In genomic region chr9:25075977-25076376, GRCm38 (mm10) we compare ENCODE assay signal across 12 mouse cellular contexts. TPM values are rescaled to one million over a fixed set of nuclear protein-coding genes. Genes with fewer than 3 reads are reported as not detected.
DNase-seq lines count a peak whose midpoint lies in the region; ATAC-seq and TF ChIP-seq lines count a peak whose summit lies in the region.
"Had no signal": no experiment of that assay in that cellular context is flagged by ENCODE, and none has a peak within 500 bp of the region (broad histone marks: within the 10 kb centered on the region; RNA-seq: fewer than 3 reads in every experiment).

No protein-coding gene starts in this region.

- TF ChIP-seq POLR2A in thymus, adult 2 months (IDR thresholded peaks at IDR 0.05; ENCODE audit: control insufficient read depth, extremely low read depth, insufficient read depth, low read length, poor library complexity), result no peak

- 64% methylated on average over 3 of the region's 3 CpGs for WGBS in embryonic facial prominence, embryonic 14.5 days
- WGBS in embryonic facial prominence, embryonic 10.5 days, result 77% methylated on average over 3 of the region's 3 CpGs
- 13% methylated on average over 3 of the region's 3 CpGs for WGBS in heart, embryonic 12.5 days
- WGBS in forebrain, embryonic 12.5 days, result 72% methylated on average over 3 of the region's 3 CpGs
- whole genome bisulfite sequencing in thymus, adult 2 months, result 11% methylated on average over 3 of the region's 3 CpGs

- no peaks in the 10 kb centered on the region for H3K4me1 ChIP-seq in embryonic facial prominence, embryonic 14.5 days (ENCODE audit: control insufficient read depth, insufficient read depth, low read length)
- H3K4me1 ChIP-seq in embryonic facial prominence, embryonic 10.5 days, result no peaks in the 10 kb centered on the region
- H3K4me1 ChIP-seq in heart, embryonic 12.5 days (replicated peaks), result peaks cover 34% of the 10 kb centered on the region
- H3K4me1 ChIP-seq in forebrain, embryonic 12.5 days, result no peaks in the 10 kb centered on the region
- H3K4me1 ChIP-seq in thymus, adult 2 months (replicated peaks; ENCODE audit: control insufficient read depth, insufficient read depth, low read length), result no peaks in the 10 kb centered on the region
- H3K4me1 ChIP-seq: embryonic facial prominence, embryonic 13.5 days had no signal

- no peak overlapping the region for H3K9ac ChIP-seq in embryonic facial prominence, embryonic 14.5 days (ENCODE audit: low read depth, low read length)
- H3K9ac ChIP-seq in heart, embryonic 12.5 days, result no peak overlapping the region
- H3K9ac ChIP-seq in forebrain, embryonic 12.5 days, result no peak overlapping the region
- H3K9ac ChIP-seq: embryonic facial prominence, embryonic 13.5 days had no signal

- H3K4me2 ChIP-seq in embryonic facial prominence, embryonic 14.5 days (ENCODE audit: low read depth, low read length), result no peak overlapping the region
- no peak overlapping the region for H3K4me2 ChIP-seq in heart, embryonic 12.5 days
- H3K4me2 ChIP-seq in forebrain, embryonic 12.5 days, result no peak overlapping the region
- H3K4me2 ChIP-seq: embryonic facial prominence, embryonic 13.5 days had no signal

- no peaks in the 10 kb centered on the region for H3K36me3 ChIP-seq in embryonic facial prominence, embryonic 14.5 days (ENCODE audit: control insufficient read depth, insufficient read depth, low read length)
- H3K36me3 ChIP-seq in embryonic facial prominence, embryonic 10.5 days (replicated peaks), result no peaks in the 10 kb centered on the region
- no peaks in the 10 kb centered on the region for H3K36me3 ChIP-seq in heart, embryonic 12.5 days
- no peaks in the 10 kb centered on the region for H3K36me3 ChIP-seq in forebrain, embryonic 12.5 days (replicated peaks)
- no peaks in the 10 kb centered on the region for H3K36me3 ChIP-seq in thymus, adult 2 months (ENCODE audit: control insufficient read depth, insufficient read depth, low read length)
- H3K36me3 ChIP-seq: embryonic facial prominence, embryonic 13.5 days had no signal

- H3K27me3 ChIP-seq in embryonic facial prominence, embryonic 14.5 days (replicated peaks; ENCODE audit: control insufficient read depth, insufficient read depth, low read length), result no peaks in the 10 kb centered on the region
- H3K27me3 ChIP-seq in embryonic facial prominence, embryonic 10.5 days (replicated peaks; ENCODE audit: low read depth, poor library complexity, severe bottlenecking), result no peaks in the 10 kb centered on the region
- H3K27me3 ChIP-seq in heart, embryonic 12.5 days (replicated peaks), result no peaks in the 10 kb centered on the region
- H3K27me3 ChIP-seq in forebrain, embryonic 12.5 days, result no peaks in the 10 kb centered on the region
- no peaks in the 10 kb centered on the region for H3K27me3 ChIP-seq in thymus, adult 2 months (ENCODE audit: control insufficient read depth, insufficient read depth, low read length)
- H3K27me3 ChIP-seq: embryonic facial prominence, embryonic 13.5 days had no signal

- DNase-seq in embryonic facial prominence, embryonic 14.5 days (ENCODE audit: low spot score), result peak; percentile 19
- no peak for DNase-seq in embryonic facial prominence, embryonic 10.5 days (ENCODE audit: low spot score)
- DNase-seq in 3T3-L1 (ENCODE audit: low read depth, low spot score), result peak; percentile 81
- DNase-seq in lung, postnatal 10 days, result peak; percentile 16
- DNase-seq in thymus, postnatal 14 days, result no peak
- no peak for DNase-seq in thymus, adult 2 months
- DNase-seq: kidney, postnatal 36 days; liver; spleen, adult 18-20 months had no signal

- no peak for ATAC-seq in embryonic facial prominence, embryonic 14.5 days (ENCODE audit: low read depth)
- ATAC-seq in heart, embryonic 12.5 days (ENCODE audit: insufficient number of reproducible peaks, low FRiP score), result peak; percentile 80
- ATAC-seq in forebrain, embryonic 12.5 days (ENCODE audit: low FRiP score), result no peak

- no peak overlapping the region for H3K4me3 ChIP-seq in embryonic facial prominence, embryonic 14.5 days (ENCODE audit: low read depth, low read length)
- H3K4me3 ChIP-seq in embryonic facial prominence, embryonic 10.5 days, result no peak overlapping the region
- H3K4me3 ChIP-seq in heart, embryonic 12.5 days, result no peak overlapping the region
- H3K4me3 ChIP-seq in forebrain, embryonic 12.5 days (replicated peaks), result no peak overlapping the region
- H3K4me3 ChIP-seq in thymus, adult 2 months (ENCODE audit: control insufficient read depth, insufficient read depth, low read length), result no peak overlapping the region
- H3K4me3 ChIP-seq: embryonic facial prominence, embryonic 13.5 days had no signal

- H3K9me3 ChIP-seq in embryonic facial prominence, embryonic 14.5 days (ENCODE audit: control insufficient read depth, low read length), result no peaks in the 10 kb centered on the region
- no peaks in the 10 kb centered on the region for H3K9me3 ChIP-seq in embryonic facial prominence, embryonic 10.5 days
- H3K9me3 ChIP-seq in heart, embryonic 12.5 days (replicated peaks), result no peaks in the 10 kb centered on the region
- H3K9me3 ChIP-seq in forebrain, embryonic 12.5 days, result no peaks in the 10 kb centered on the region
- H3K9me3 ChIP-seq: embryonic facial prominence, embryonic 13.5 days had no signal

- no peak for TF ChIP-seq CTCF in thymus, adult 2 months (IDR thresholded peaks at IDR 0.05; ENCODE audit: borderline replicate concordance, control insufficient read depth, extremely low read depth, insufficient read depth, low read length, poor library complexity)

- H3K27ac ChIP-seq in embryonic facial prominence, embryonic 14.5 days (replicated peaks; ENCODE audit: low read depth, low read length), result no peak overlapping the region
- no peak overlapping the region for H3K27ac ChIP-seq in embryonic facial prominence, embryonic 10.5 days (replicated peaks)
- H3K27ac ChIP-seq in heart, embryonic 12.5 days (ENCODE audit: poor library complexity, severe bottlenecking), result peak overlapping the region; percentile 81
- no peak overlapping the region for H3K27ac ChIP-seq in forebrain, embryonic 12.5 days
- no peak overlapping the region for H3K27ac ChIP-seq in thymus, adult 2 months (ENCODE audit: control insufficient read depth, insufficient read depth, low read length)
- H3K27ac ChIP-seq: embryonic facial prominence, embryonic 13.5 days had no signal

RNA-seq across cellular contexts. Expression of gene Gm10181, which starts 13.2 kb away (rescaled TPM):
- polyA plus RNA-seq in embryonic facial prominence, embryonic 14.5 days (2014; fragmentation: Nextera tagmentation; extraction: Ambion mirVana), result not detected in 2 replicates
- polyA plus RNA-seq in embryonic facial prominence, embryonic 10.5 days (2016; fragmentation: Nextera tagmentation; extraction: Ambion mirVana), result not detected in 2 replicates
- not detected in 2 replicates for polyA plus RNA-seq in heart, embryonic 12.5 days (2016; fragmentation: Nextera tagmentation; extraction: Ambion mirVana)
- polyA plus RNA-seq in forebrain, embryonic 12.5 days (2016; fragmentation: Nextera tagmentation; extraction: Ambion mirVana), result not detected in 2 replicates
- polyA plus RNA-seq in thymus, adult 2 months (2012; rRNA removed), result not detected in 2 replicates
- polyA plus RNA-seq: embryonic facial prominence, embryonic 13.5 days had no signal

Comparison
In these comparisons a context has a peak if more than half of its experiments do, and no peak if none do; other contexts are left out.
1. DNase-seq: peak in embryonic facial prominence, embryonic 14.5 days (single experiment), 3T3-L1 (single experiment) and lung, postnatal 10 days (single experiment); none in embryonic facial prominence, embryonic 10.5 days (single experiment), thymus, postnatal 14 days (single experiment) and thymus, adult 2 months (single experiment).